Mouse (Mus musculus): ENCODE results near the gene Olfml3. TPM values are rescaled to one million over a fixed set of nuclear protein-coding genes. Genes with fewer than 3 reads are reported as not detected.

The Olfml3 gene
- polyA plus RNA-seq (2014; fragmentation: Illumina TruSeq; extraction: RNeasy Lipid Tissue Mini Kit (QIAGEN cat#74804)), result 16.2 TPM

DNA sequence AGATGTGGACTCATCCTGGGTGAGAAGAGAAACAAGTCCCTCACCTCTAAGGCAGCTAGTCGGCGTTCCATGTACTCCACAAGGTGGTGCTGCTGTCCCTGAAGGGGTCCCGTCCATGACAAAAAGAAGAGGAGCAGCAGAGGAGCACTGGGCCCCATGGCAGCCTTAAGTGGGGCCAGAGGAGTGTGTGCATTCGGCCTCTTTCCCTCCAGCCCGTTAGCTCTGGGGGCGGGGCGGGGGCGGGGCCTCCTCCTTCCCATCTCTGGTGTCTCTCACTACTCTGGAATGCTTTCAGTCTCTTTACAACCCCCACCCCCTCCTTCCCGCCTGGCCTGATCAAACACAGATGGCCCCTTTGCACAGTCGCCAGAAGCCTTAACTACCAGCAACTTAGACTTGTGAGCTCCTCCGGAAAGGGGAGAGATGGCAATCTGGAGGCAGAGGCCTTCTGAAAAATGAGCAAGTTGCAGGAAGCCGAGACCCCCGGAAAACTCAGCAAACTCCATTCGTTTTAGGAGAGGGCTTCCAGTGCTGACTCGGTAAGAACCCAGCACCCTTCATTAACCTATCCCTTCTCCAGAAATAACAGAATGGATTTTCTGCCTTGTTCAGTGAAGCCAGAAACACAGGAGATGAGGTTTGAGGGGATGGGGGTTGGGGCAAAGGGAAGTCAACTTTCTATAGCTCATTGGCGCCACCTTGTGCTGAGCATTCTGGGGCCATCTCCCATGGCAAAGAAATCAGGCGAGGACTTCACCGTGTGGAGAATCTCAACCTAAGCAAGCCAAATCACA lies at the start of gene Olfml3:
Gene Olfml3, minus strand, starts transcription at position 224 of the 794 bp plus-strand sequence.

DNA sequence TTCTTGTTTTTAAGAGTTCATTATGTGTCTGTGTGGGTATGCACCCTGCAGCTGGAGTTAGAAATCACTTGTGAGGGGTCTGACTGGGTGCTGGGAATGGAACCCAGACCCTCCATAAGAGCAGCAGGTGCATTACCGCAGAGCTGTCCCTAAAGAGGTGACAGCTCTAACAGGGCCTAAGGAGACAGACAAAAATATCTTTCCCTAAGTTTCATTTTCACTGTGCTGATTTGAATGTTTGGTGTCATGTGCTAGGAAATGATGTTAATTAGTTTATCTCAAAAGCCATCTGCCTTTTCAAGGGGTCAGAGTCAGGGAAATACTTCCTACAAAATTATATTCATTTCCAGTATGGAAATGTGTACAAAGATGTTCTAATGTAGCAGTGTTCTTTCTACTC lies 1.5 kb upstream of the Olfml3 start, which contains the start of gene Gm10964:
Gene Gm10964, plus strand, starts transcription at position 38 of the 400 bp plus-strand sequence.

Other genes starting within 250 kb of the Olfml3 start
- 0.20 TPM for gene Syt6, start 162.8 kb downstream of the Olfml3 start, polyA plus RNA-seq (2014; fragmentation: Illumina TruSeq; extraction: RNeasy Lipid Tissue Mini Kit (QIAGEN cat#74804))
- gene Atg4a-ps, start 91.9 kb downstream of the Olfml3 start, polyA plus RNA-seq (2014; fragmentation: Illumina TruSeq; extraction: RNeasy Lipid Tissue Mini Kit (QIAGEN cat#74804)), result 0.23 TPM
- not detected for gene Gm10964, start 1.4 kb upstream of the Olfml3 start, polyA plus RNA-seq (2014; fragmentation: Illumina TruSeq; extraction: RNeasy Lipid Tissue Mini Kit (QIAGEN cat#74804))
- 103 TPM for gene Hipk1, start 53.6 kb upstream of the Olfml3 start, polyA plus RNA-seq (2014; fragmentation: Illumina TruSeq; extraction: RNeasy Lipid Tissue Mini Kit (QIAGEN cat#74804))
- gene Dclre1b, start 71.4 kb upstream of the Olfml3 start, polyA plus RNA-seq (2014; fragmentation: Illumina TruSeq; extraction: RNeasy Lipid Tissue Mini Kit (QIAGEN cat#74804)), result 11.6 TPM
- 7.8 TPM for gene Ap4b1, start 71.5 kb upstream of the Olfml3 start, polyA plus RNA-seq (2014; fragmentation: Illumina TruSeq; extraction: RNeasy Lipid Tissue Mini Kit (QIAGEN cat#74804))
- not detected for gene Gm43064, start 71.6 kb upstream of the Olfml3 start, polyA plus RNA-seq (2014; fragmentation: Illumina TruSeq; extraction: RNeasy Lipid Tissue Mini Kit (QIAGEN cat#74804))
- 0.83 TPM for gene Bcl2l15, start 94.6 kb upstream of the Olfml3 start, polyA plus RNA-seq (2014; fragmentation: Illumina TruSeq; extraction: RNeasy Lipid Tissue Mini Kit (QIAGEN cat#74804))
- gene Ptpn22, start 121.8 kb upstream of the Olfml3 start, polyA plus RNA-seq (2014; fragmentation: Illumina TruSeq; extraction: RNeasy Lipid Tissue Mini Kit (QIAGEN cat#74804)), result 62.3 TPM
- gene Rsbn1, start 176.1 kb upstream of the Olfml3 start, polyA plus RNA-seq (2014; fragmentation: Illumina TruSeq; extraction: RNeasy Lipid Tissue Mini Kit (QIAGEN cat#74804)), result 79.2 TPM
- gene Phtf1, start 230.1 kb upstream of the Olfml3 start, polyA plus RNA-seq (2014; fragmentation: Illumina TruSeq; extraction: RNeasy Lipid Tissue Mini Kit (QIAGEN cat#74804)), result 43.4 TPM